In genomic region chr16:50783784-50784650, GRCm38 (mm10) we compare ENCODE assay signal across 10 mouse cellular contexts.
DNase-seq lines count a peak whose midpoint lies in the region; ATAC-seq and TF ChIP-seq lines count a peak whose summit lies in the region.
"Had no signal": no experiment of that assay in that cellular context is flagged by ENCODE, and none has a peak within 500 bp of the region (broad histone marks: within the 10 kb centered on the region; RNA-seq: fewer than 3 reads in every experiment).

No protein-coding gene starts in this region.

- DNase-seq in embryo, embryonic 11 days: peak; percentile 19
- DNase-seq in embryo, embryonic 9.5 days (ENCODE audit: extremely low spot score): no peak
- no peak for DNase-seq in limb, embryonic 11.5 days (ENCODE audit: low spot score)
- DNase-seq in limb, embryonic 10.5 days (ENCODE audit: low spot score): no peak
- peak; percentile 60 for DNase-seq in midbrain, embryonic 14.5 days
- no peak for DNase-seq in thymus, adult 2 months
- no peak for DNase-seq in urinary bladder, adult 2 months (ENCODE audit: low spot score)
- DNase-seq: cerebellum, adult 9-11 months had no signal

- H3K9ac ChIP-seq in limb, embryonic 11.5 days (ENCODE audit: low read length): no peak overlapping the region
- H3K9ac ChIP-seq in forebrain, embryonic 16.5 days (replicated peaks; ENCODE audit: low read depth, low read length): no peak overlapping the region
- H3K9ac ChIP-seq in midbrain, embryonic 14.5 days (replicated peaks; ENCODE audit: low read length): no peak overlapping the region
- H3K9ac ChIP-seq: liver, embryonic 15.5 days had no signal

- 73% methylated on average over 20 of the region's 20 CpGs for WGBS in limb, embryonic 11.5 days
- WGBS in limb, embryonic 10.5 days: 70% methylated on average over 20 of the region's 20 CpGs
- 21% methylated on average over 20 of the region's 20 CpGs for WGBS in forebrain, embryonic 16.5 days
- WGBS in midbrain, embryonic 14.5 days: 39% methylated on average over 20 of the region's 20 CpGs
- 72% methylated on average over 20 of the region's 20 CpGs for WGBS in thymus, adult 2 months

- ATAC-seq in limb, embryonic 11.5 days (ENCODE audit: insufficient number of reproducible peaks, low FRiP score, low TSS enrichment, low read depth): peak; percentile 48; the same call in 1 of the 2 replicates
- ATAC-seq in forebrain, embryonic 16.5 days: peak; percentile 78
- ATAC-seq in midbrain, embryonic 14.5 days (ENCODE audit: low FRiP score, low TSS enrichment): peak; percentile 53; the same call in 1 of the 2 replicates

- TF ChIP-seq CTCF in thymus, adult 2 months (IDR thresholded peaks at IDR 0.05; ENCODE audit: borderline replicate concordance, control insufficient read depth, extremely low read depth, insufficient read depth, low read length, poor library complexity): no peak

- no peak overlapping the region for H3K27ac ChIP-seq in limb, embryonic 11.5 days (replicated peaks; ENCODE audit: low read depth, low read length)
- H3K27ac ChIP-seq in limb, embryonic 10.5 days: no peak overlapping the region
- no peak overlapping the region; the same call in 1 of the 2 replicates for H3K27ac ChIP-seq in forebrain, embryonic 16.5 days (ENCODE audit: low read length)
- peak overlapping the region; percentile 5 for H3K27ac ChIP-seq in midbrain, embryonic 14.5 days (replicated peaks; ENCODE audit: low read depth, low read length)
- H3K27ac ChIP-seq in thymus, adult 2 months (ENCODE audit: control insufficient read depth, insufficient read depth, low read length): no peak overlapping the region
- H3K27ac ChIP-seq: liver, embryonic 15.5 days had no signal

- no peaks in the 10 kb centered on the region for H3K9me3 ChIP-seq in limb, embryonic 11.5 days (ENCODE audit: control insufficient read depth, low read length)
- no peaks in the 10 kb centered on the region for H3K9me3 ChIP-seq in limb, embryonic 10.5 days (replicated peaks)
- no peaks in the 10 kb centered on the region for H3K9me3 ChIP-seq in forebrain, embryonic 16.5 days (ENCODE audit: control insufficient read depth, low read length)
- no peaks in the 10 kb centered on the region for H3K9me3 ChIP-seq in midbrain, embryonic 14.5 days (ENCODE audit: control insufficient read depth, low read length)
- H3K9me3 ChIP-seq: liver, embryonic 15.5 days had no signal

- H3K27me3 ChIP-seq in limb, embryonic 11.5 days (ENCODE audit: control insufficient read depth, insufficient read depth, low read length): no peaks in the 10 kb centered on the region
- H3K27me3 ChIP-seq in limb, embryonic 10.5 days (ENCODE audit: low read depth, poor library complexity, severe bottlenecking): no peaks in the 10 kb centered on the region
- H3K27me3 ChIP-seq in forebrain, embryonic 16.5 days (replicated peaks; ENCODE audit: control insufficient read depth, insufficient read depth, low read length): no peaks in the 10 kb centered on the region
- H3K27me3 ChIP-seq in midbrain, embryonic 14.5 days (ENCODE audit: control insufficient read depth, insufficient read depth, low read length): no peaks in the 10 kb centered on the region
- H3K27me3 ChIP-seq in thymus, adult 2 months (ENCODE audit: control insufficient read depth, insufficient read depth, low read length): no peaks in the 10 kb centered on the region
- H3K27me3 ChIP-seq: liver, embryonic 15.5 days had no signal

- H3K4me1 ChIP-seq in limb, embryonic 11.5 days (ENCODE audit: control insufficient read depth, insufficient read depth, low read length): 0 out of 2 replicates have a peak, but pooled peaks cover 2% of the 10 kb centered on the region
- 0 out of 2 replicates have a peak, but pooled peaks cover 4% of the 10 kb centered on the region for H3K4me1 ChIP-seq in limb, embryonic 10.5 days
- peaks cover 21% of the 10 kb centered on the region for H3K4me1 ChIP-seq in forebrain, embryonic 16.5 days (replicated peaks; ENCODE audit: control insufficient read depth, insufficient read depth, low read length)
- H3K4me1 ChIP-seq in midbrain, embryonic 14.5 days (ENCODE audit: control insufficient read depth, insufficient read depth, low read length): peaks cover 10% of the 10 kb centered on the region
- no peaks in the 10 kb centered on the region for H3K4me1 ChIP-seq in thymus, adult 2 months (replicated peaks; ENCODE audit: control insufficient read depth, insufficient read depth, low read length)
- H3K4me1 ChIP-seq: liver, embryonic 15.5 days had no signal

- H3K36me3 ChIP-seq in limb, embryonic 11.5 days (ENCODE audit: control insufficient read depth, insufficient read depth, low read length): no peaks in the 10 kb centered on the region
- H3K36me3 ChIP-seq in limb, embryonic 10.5 days: no peaks in the 10 kb centered on the region
- H3K36me3 ChIP-seq in forebrain, embryonic 16.5 days (ENCODE audit: control insufficient read depth, insufficient read depth): no peaks in the 10 kb centered on the region
- no peaks in the 10 kb centered on the region for H3K36me3 ChIP-seq in midbrain, embryonic 14.5 days (ENCODE audit: control insufficient read depth, insufficient read depth, low read length)
- no peaks in the 10 kb centered on the region for H3K36me3 ChIP-seq in thymus, adult 2 months (ENCODE audit: control insufficient read depth, insufficient read depth, low read length)
- H3K36me3 ChIP-seq: liver, embryonic 15.5 days had no signal

- H3K4me2 ChIP-seq in limb, embryonic 11.5 days (ENCODE audit: low read depth, severe bottlenecking): no peak overlapping the region
- peak overlapping the region; percentile 40 for H3K4me2 ChIP-seq in forebrain, embryonic 16.5 days (ENCODE audit: low read length)
- H3K4me2 ChIP-seq in midbrain, embryonic 14.5 days (ENCODE audit: low read length): peak overlapping the region; percentile 11
- H3K4me2 ChIP-seq: liver, embryonic 15.5 days had no signal

- no peak for TF ChIP-seq POLR2A in thymus, adult 2 months (IDR thresholded peaks at IDR 0.05; ENCODE audit: control insufficient read depth, extremely low read depth, insufficient read depth, low read length, poor library complexity)

- H3K4me3 ChIP-seq in limb, embryonic 11.5 days (ENCODE audit: low read depth, low read length): no peak overlapping the region
- H3K4me3 ChIP-seq in limb, embryonic 10.5 days: no peak overlapping the region
- no peak overlapping the region; the same call in 1 of the 2 replicates for H3K4me3 ChIP-seq in forebrain, embryonic 16.5 days (replicated peaks; ENCODE audit: low read length)
- H3K4me3 ChIP-seq in midbrain, embryonic 14.5 days (replicated peaks; ENCODE audit: low read depth, low read length): no peak overlapping the region
- H3K4me3 ChIP-seq in thymus, adult 2 months (ENCODE audit: control insufficient read depth, insufficient read depth, low read length): no peak overlapping the region
- H3K4me3 ChIP-seq: liver, embryonic 15.5 days had no signal

Comparison
In these comparisons a context has a peak if more than half of its experiments do, and no peak if none do; other contexts are left out.
1. DNase-seq: peak in embryo, embryonic 11 days (single experiment) and midbrain, embryonic 14.5 days (single experiment); none in embryo, embryonic 9.5 days (single experiment), limb, embryonic 11.5 days (single experiment), limb, embryonic 10.5 days (single experiment), thymus, adult 2 months (single experiment) and urinary bladder, adult 2 months (single experiment).
2. Peak in every context shown above with its lines, with median percentiles within 50 percentile points of each other: ATAC-seq.